Mouse (Mus musculus) forebrain, embryonic 13.5 days (tissue): ENCODE results near the gene Cabp1. TPM values are rescaled to one million over a fixed set of nuclear protein-coding genes. Genes with fewer than 3 reads are reported as not detected.

Source experiments
- ATAC-seq: fragments of 200-750 bp; cut with Nextera tagmentation; 2 replicates; pipeline ENCODE4 v1.8.0; 2017
- H3K27ac ChIP-seq: fragments of 300-500 bp; sonication (generic); 2 replicates; pipeline ENCODE4 v1.5.1; 2015; ENCODE audit warnings: inconsistent platforms, mild to moderate bottlenecking, moderate library complexity
- H3K27me3 ChIP-seq: fragments of 300-500 bp; sonication (generic); 2 replicates; pipeline ENCODE4 v1.6.1; 2015; ENCODE audit warnings: mild to moderate bottlenecking, inconsistent platforms
- H3K36me3 ChIP-seq: fragments of 300-500 bp; sonication (generic); 2 replicates; pipeline ENCODE4 v1.6.1; 2015; ENCODE audit warnings: mild to moderate bottlenecking, inconsistent platforms; ENCODE audit not compliant: poor library complexity, severe bottlenecking
- H3K4me1 ChIP-seq: fragments of 300-500 bp; sonication (generic); 2 replicates; pipeline ENCODE4 v1.6.1; 2015; ENCODE audit warnings: inconsistent platforms
- H3K4me2 ChIP-seq: fragments of 300-500 bp; sonication (generic); 2 replicates; pipeline ENCODE4 v1.6.1; 2015; ENCODE audit warnings: inconsistent platforms, mild to moderate bottlenecking, moderate library complexity
- H3K4me3 ChIP-seq: fragments of 300-500 bp; sonication (generic); 2 replicates; pipeline ENCODE4 v1.5.1; 2015; ENCODE audit warnings: mild to moderate bottlenecking, inconsistent platforms
- H3K9ac ChIP-seq: fragments of 300-500 bp; sonication (generic); 2 replicates; pipeline ENCODE4 v1.6.1; 2015; ENCODE audit warnings: mild to moderate bottlenecking, inconsistent platforms
- H3K9me3 ChIP-seq: fragments of 300-500 bp; sonication (generic); replicated peaks from 2 replicates; pipeline ENCODE4 v1.6.1; 2016; ENCODE audit warnings: inconsistent platforms
- WGBS: fragments of 180-500 bp; shearing (Covaris S2); methylation state at CpG from one replicate; pipeline ENCODE4 v1.1.7; 2015; 5-methylcytosine and 5-hydroxymethylcytosine counted together
- polyA plus RNA-seq: library from polyadenylated mRNA; unstranded; fragments of >200 nt; fragmentation: Nextera tagmentation; extraction: Ambion mirVana; gene quantifications from 2 replicates; pipeline ENCODE4 v1.2.1, GENCODE M21; 2015

The Cabp1 gene
- 5.7 and 12.6 TPM in 2 replicates for polyA plus RNA-seq

DNA sequence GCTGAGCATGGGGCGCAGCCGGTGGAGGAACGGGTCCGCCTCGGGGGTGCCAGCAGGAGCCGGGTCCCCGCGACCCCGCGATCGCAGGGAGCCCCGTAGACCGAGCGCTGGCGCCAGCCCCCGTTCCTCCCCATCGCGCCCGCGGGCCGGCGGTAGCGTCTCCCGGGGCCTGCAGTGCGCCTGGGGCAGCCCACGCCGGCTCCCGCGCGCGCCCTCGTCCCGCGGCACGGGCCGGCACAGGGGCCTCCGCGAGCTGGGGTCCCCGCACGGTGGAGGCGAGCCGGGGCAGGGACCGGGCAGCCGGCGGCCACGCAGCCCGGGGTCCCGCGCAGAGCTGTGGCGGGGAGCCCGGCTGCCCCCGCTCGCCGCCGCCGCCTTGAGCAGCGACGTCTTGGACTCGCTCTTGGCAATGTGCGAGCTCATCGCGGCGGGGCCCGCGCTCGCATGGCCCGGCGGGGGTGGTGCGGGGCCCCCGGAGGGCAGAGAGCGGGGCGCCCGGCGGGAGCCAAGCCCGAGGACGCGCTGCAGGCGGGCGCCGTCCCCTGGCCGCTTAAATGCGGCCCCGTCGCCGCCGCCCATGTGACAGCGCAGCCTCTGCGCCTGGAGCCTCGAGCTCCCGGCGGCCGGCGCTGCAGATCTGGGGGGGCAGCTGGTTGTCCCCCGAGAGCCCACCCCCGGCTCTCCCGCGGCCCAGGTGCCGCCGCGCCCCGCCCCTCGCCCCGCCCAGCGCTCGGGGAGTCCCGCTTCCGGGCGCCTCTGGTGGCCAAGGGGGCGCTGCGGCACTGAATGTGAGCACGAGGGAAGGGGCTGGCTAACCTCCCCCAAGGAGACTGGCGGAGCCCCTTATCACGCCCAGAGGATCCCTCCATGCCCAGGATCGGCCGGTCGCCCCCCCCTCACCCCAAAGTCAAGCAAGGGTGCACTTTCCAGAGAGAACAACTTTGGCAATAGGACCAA, at the start of gene Cabp1:
TSS of gene Cabp1 (minus strand) at position 713 of the 957 bp plus-strand sequence.
- Histone ChIP-seq H3K4me3 (peak within 1 kb of the TSS; percentile 67), H3K9me3 (no peaks in the 10 kb centered on the region), H3K9ac (peak within 1 kb of the TSS; percentile 81), H3K36me3 (no peaks in the 10 kb centered on the region), H3K4me2 (peak within 1 kb of the TSS; percentile 100), H3K4me1 (peaks cover 34% of the 10 kb centered on the region), H3K27me3 (peaks cover 51% of the 10 kb centered on the region), H3K27ac (peak within 1 kb of the TSS; percentile 52)
- peak; percentile 74 for ATAC-seq
- WGBS, result under 1% methylated on average over 55 of the region's 116 CpGs

DNA sequence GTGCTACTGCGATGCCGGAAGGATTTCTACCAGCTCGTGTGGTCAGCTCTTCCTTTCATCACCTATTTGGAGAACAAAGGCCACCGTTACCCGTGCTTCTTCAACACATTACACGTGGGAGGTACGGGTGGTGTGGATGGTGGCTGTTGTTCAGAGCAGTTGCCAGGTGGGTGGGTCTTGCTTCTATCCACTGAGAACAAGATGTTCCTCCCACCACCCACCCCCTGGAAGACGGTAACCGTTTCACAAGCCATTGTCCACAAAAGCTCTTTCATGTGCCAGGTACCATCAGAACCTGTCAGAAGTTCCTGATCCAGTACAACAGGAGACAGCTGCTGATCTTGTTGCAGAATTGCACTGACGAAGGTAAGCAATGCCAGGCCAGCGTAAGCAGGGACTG, 46.0 kb upstream of the Cabp1 start:
- Histone ChIP-seq H3K9ac (no peak overlapping the region), H3K9me3 (no peaks in the 10 kb centered on the region), H3K4me1 (peaks cover 19% of the 10 kb centered on the region), H3K4me3 (no peak overlapping the region), H3K36me3 (peaks cover 56% of the 10 kb centered on the region), H3K4me2 (no peak overlapping the region), H3K27ac (no peak overlapping the region), H3K27me3 (no peaks in the 10 kb centered on the region)
- 86% methylated on average over 11 of the region's 11 CpGs for WGBS
- no peak for ATAC-seq

DNA sequence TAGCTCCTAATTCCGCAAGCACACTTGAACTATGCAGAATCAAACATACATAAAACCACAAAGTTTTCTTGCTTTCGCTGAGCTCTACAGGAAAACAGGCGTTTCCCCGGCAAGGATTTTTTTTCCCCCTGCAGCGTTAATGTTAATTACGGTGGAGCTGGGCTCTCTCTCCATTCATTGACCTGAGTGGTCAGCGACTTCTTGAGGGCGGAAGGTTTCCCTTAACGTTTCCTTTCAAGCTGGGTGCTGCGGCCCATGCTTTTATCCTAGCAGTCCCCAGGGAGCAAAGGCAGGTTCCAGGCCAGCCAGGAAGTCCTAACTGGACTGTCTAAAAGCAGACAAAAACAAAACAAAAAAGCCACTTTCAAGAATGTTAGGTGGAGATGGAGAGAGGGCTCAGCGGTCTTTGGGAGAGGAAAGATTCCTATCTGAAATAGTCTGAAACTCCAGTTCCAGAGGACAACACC, 44.6 kb upstream of the Cabp1 start:
- Histone ChIP-seq H3K36me3 (peaks cover 42% of the 10 kb centered on the region), H3K4me3 (peak overlapping the region; percentile 80), H3K4me1 (peaks cover 23% of the 10 kb centered on the region), H3K9me3 (no peaks in the 10 kb centered on the region), H3K4me2 (peak overlapping the region; percentile 88), H3K27me3 (peaks cover 8% of the 10 kb centered on the region; the same call in 1 of the 2 replicates), H3K9ac (peak overlapping the region; percentile 81), H3K27ac (no peak overlapping the region)
- 4% methylated on average over 11 of the region's 11 CpGs for WGBS
- no peak for ATAC-seq

DNA sequence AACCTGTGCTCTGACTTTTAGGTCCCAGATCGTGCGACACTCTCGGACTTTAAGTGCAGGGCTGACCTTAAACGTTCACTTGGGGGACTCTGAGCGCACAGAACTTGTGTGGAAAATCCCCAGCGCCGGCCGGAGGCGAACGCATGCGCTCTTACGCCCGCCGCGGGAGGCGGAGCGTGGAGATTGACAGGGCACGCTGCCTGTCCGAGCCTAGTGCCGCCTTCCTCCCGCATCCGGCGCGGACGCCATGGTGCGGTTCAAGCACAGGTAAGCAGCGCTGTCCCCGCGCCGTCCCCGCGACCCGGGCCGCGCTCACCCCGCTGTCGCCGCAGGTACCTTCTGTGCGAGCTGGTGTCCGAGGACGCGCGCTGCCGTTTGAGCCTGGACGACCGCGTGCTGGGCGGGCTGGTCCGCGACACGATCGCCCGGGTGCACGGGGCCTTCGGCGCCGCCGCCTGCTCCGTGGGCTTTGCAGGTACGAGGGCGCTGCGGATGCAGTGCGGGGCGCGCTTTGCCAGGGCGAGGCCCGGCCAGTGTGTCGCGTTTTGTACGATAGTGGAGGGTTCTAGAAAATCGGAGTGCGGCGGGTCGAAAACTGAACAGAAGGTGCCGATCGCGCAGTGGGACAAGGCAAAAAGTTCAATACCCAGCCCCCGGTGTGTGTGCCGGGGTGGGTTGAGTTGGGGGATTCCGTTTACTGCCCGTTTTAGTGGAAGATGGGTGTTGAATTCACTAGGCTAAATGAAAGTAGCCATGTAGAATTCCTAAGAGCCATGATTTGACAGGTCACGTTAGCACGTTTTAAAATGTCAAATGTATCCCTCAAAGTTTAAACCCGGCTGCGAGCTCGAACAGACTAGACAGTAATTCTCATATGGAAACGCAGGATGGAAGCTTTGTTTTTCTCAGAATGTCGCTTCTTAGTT, 43.9 kb upstream of the Cabp1 start:
- H3K36me3 ChIP-seq, result peaks cover 35% of the 10 kb centered on the region
- peaks cover 23% of the 10 kb centered on the region for H3K4me1 ChIP-seq
- no peaks in the 10 kb centered on the region for H3K9me3 ChIP-seq
- ATAC-seq, result peak; percentile 83
- peak overlapping the region; percentile 81 for H3K9ac ChIP-seq
- H3K4me2 ChIP-seq, result peak overlapping the region; percentile 88
- peak overlapping the region; percentile 32; the same call in 1 of the 2 replicates for H3K27ac ChIP-seq
- under 1% methylated on average over 88 of the region's 88 CpGs for WGBS
- peaks cover 8% of the 10 kb centered on the region; the same call in 1 of the 2 replicates for H3K27me3 ChIP-seq
- peak overlapping the region; percentile 80 for H3K4me3 ChIP-seq

DNA sequence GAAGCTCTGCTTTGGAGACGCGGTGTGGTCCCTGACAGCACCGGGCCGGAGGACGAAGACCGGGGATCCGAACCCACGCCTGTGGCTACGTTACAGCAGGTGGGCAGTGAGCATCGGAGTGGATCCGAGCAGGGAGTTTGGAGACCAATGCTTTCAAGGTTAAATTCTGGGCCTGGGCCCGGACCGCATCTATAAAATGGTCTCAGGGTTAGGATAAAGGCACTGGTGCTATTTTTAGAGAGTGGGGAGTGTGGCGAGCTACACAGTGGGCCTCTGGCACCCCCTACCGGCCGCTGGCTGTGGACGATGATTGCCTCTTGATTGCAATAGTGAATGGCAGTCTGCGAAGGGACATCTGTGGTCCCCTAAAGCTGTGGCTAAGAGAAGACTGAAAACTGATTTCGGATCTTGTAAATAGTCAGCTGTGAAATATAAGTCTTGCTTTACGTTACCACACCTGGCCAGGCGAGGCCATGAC, 41.6 kb upstream of the Cabp1 start, which contains the start of gene Pop5:
TSS of gene Pop5 (plus strand) at position 51 of the 478 bp plus-strand sequence.
- H3K4me3 ChIP-seq, result peak within 1 kb of the TSS; percentile 46
- 1% methylated on average over 21 of the region's 21 CpGs for WGBS
- H3K4me2 ChIP-seq, result peak within 1 kb of the TSS; percentile 73
- no peaks in the 10 kb centered on the region for H3K9me3 ChIP-seq
- H3K4me1 ChIP-seq, result peaks cover 30% of the 10 kb centered on the region
- H3K27me3 ChIP-seq, result peaks cover 8% of the 10 kb centered on the region; the same call in 1 of the 2 replicates
- ATAC-seq, result peak; percentile 72
- peaks cover 12% of the 10 kb centered on the region for H3K36me3 ChIP-seq
- peak within 1 kb of the TSS; percentile 60 for H3K9ac ChIP-seq
- peak within 1 kb of the TSS; percentile 44 for H3K27ac ChIP-seq

DNA sequence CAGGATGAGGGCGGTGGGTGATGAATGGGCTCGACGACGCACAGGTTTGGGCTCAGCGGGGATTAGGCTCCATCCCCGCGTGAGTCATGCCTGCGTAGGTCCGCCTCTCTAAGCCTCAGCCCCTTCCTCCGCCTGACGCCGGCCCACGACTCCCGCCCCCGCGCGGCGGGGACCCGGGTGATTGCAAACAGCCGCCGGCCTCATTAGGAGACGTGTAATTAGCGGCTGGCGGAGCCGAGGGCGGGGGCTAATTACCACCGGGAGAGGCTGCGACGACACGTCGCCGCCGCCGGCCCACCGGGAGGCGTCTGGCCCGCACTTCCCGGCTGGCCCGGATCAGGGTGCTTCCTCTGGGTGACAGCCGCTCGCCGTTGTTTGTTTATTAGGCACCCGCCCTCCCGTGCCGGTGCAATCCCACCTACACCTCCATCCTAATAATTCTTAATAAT, 41.2 kb upstream of the Cabp1 start:
- H3K36me3 ChIP-seq, result peaks cover 8% of the 10 kb centered on the region
- under 1% methylated on average over 44 of the region's 45 CpGs for WGBS
- peaks cover 8% of the 10 kb centered on the region; the same call in 1 of the 2 replicates for H3K27me3 ChIP-seq
- peak; percentile 69 for ATAC-seq
- peak overlapping the region; percentile 73 for H3K4me2 ChIP-seq
- peaks cover 30% of the 10 kb centered on the region for H3K4me1 ChIP-seq
- H3K27ac ChIP-seq, result peak overlapping the region; percentile 44
- peak overlapping the region; percentile 60 for H3K9ac ChIP-seq
- H3K9me3 ChIP-seq, result no peaks in the 10 kb centered on the region
- peak overlapping the region; percentile 46 for H3K4me3 ChIP-seq

DNA sequence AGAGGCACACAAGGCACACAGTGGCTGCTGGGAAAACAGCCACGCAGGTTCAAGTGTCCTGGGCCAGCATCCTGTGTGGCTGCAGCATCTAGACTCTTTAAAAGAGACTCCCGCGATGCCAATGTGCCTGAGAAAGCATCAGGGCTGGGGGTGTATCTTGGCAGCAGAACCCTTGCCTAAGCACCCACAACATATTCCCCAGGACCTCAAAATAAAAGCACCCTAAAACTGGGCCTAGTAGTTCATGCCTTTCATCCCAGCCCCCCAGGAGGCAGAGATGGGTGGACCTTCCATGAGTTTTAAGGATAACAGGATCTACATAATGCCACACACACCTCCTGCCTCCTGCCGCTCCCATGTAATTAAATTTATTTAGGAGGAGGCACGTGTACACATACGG, 40.3 kb upstream of the Cabp1 start:
- Histone ChIP-seq H3K4me2 (peak overlapping the region; percentile 73; the same call in 1 of the 2 replicates), H3K4me3 (no peak overlapping the region), H3K27ac (no peak overlapping the region), H3K27me3 (peaks cover 8% of the 10 kb centered on the region; the same call in 1 of the 2 replicates), H3K36me3 (no peaks in the 10 kb centered on the region), H3K9me3 (no peaks in the 10 kb centered on the region), H3K9ac (no peak overlapping the region), H3K4me1 (peaks cover 30% of the 10 kb centered on the region)
- no peak for ATAC-seq
- WGBS, result 40% methylated on average over 6 of the region's 6 CpGs

DNA sequence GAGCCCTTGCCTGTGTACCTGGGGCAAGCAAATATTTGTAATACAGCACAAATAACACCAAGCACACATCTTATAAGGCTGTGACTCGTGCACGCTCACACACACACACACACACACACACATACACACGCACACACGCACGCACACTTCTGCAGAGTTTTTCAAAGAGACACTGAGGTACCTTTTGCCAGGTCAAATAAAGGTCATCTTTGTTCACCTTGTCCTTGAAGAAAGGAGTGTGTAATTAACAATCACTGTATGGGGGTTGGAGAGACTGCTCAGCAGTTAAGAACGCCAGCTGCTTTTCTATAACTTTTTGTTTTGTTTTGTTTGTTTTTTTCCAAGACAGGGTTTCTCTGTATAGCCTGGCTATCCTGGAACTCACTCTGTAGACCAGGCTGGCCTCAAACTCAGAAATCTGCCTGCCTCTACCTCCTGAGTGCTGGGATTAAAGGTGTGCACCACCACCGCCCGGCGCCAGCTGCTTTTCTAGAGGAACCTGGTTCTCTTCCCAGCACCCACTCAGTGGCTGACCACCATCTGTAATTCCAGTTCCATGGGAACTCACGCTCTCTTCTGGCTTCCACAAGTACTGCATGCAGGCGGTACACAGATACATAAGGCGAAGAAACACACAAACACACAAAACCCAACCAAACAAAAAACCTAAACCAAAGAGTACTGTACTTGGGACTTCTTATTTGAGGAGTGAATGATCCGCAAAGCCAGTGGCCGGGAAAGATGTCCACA, 39.0 kb upstream of the Cabp1 start:
- H3K9me3 ChIP-seq, result no peaks in the 10 kb centered on the region
- no peak for ATAC-seq
- H3K27ac ChIP-seq, result no peak overlapping the region
- H3K36me3 ChIP-seq, result no peaks in the 10 kb centered on the region
- no peak overlapping the region for H3K4me2 ChIP-seq
- H3K27me3 ChIP-seq, result peaks cover 8% of the 10 kb centered on the region; the same call in 1 of the 2 replicates
- no peak overlapping the region for H3K4me3 ChIP-seq
- H3K9ac ChIP-seq, result no peak overlapping the region
- WGBS, result 91% methylated on average over 14 of the region's 14 CpGs
- H3K4me1 ChIP-seq, result peaks cover 19% of the 10 kb centered on the region

DNA sequence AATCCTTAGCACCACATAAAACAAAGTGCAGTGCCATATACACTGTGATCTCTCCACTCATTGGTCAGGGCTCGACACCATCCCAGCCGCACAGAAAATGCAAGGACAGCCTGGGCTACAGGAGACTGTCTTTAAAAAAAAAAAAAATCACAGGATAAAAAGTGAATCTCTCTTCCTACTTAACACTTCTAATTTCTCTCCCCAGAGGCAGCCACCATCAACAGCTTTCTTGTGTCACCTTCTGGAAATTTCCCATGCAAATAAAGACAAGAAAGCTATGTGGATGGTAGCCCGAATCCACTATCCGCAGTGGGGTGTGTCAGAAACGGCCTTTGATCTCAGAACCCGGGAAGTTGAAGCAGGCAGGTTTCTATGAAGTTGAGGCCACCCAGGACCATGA, 38.3 kb upstream of the Cabp1 start:
- no peak overlapping the region for H3K4me3 ChIP-seq
- ATAC-seq, result no peak
- H3K27me3 ChIP-seq, result peaks cover 11% of the 10 kb centered on the region; the same call in 1 of the 2 replicates
- no peak overlapping the region for H3K27ac ChIP-seq
- 75% methylated on average over 6 of the region's 6 CpGs for WGBS
- H3K36me3 ChIP-seq, result no peaks in the 10 kb centered on the region
- H3K9ac ChIP-seq, result no peak overlapping the region
- H3K9me3 ChIP-seq, result no peaks in the 10 kb centered on the region
- peaks cover 19% of the 10 kb centered on the region for H3K4me1 ChIP-seq
- no peak overlapping the region for H3K4me2 ChIP-seq

DNA sequence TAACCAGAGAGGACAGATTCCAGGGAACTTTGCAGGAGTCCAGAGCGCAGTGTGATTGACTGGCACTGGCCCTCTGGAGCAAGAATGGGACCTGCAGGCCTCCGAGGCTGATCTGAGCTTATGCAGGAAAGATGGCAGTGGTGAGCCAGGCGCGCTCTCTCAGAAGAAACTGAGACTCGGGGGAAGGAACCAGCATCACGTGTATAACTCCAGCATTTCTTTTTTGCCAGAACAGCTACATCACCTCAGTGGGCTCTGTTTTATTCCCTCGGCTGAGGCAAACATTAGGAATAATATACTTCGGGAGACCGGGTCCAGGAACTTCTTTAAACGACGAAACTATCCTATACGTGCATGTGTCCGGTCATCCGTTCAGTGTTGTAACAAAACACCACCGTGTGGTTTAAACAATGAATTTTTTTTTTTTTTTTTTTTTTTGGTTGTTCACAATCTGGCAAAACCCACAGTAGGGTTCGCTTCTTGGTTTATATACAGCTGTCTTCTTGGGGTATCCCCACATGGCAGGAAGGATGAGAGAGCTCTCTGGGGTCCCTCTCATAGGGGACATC, 37.5 kb upstream of the Cabp1 start:
- Histone ChIP-seq H3K4me2 (no peak overlapping the region), H3K36me3 (no peaks in the 10 kb centered on the region), H3K9ac (no peak overlapping the region), H3K27me3 (peaks cover 11% of the 10 kb centered on the region; the same call in 1 of the 2 replicates), H3K9me3 (no peaks in the 10 kb centered on the region), H3K4me1 (peaks cover 16% of the 10 kb centered on the region), H3K27ac (no peak overlapping the region), H3K4me3 (no peak overlapping the region)
- ATAC-seq, result no peak
- WGBS, result 42% methylated on average over 16 of the region's 16 CpGs
